Mouse (Mus musculus) embryo, embryonic 10.5 days (tissue): ENCODE measurements around the gene Dgkb.
A peak's percentile ranks its signal among the peaks of the same experiment; 100 is the strongest.

Experiments
- DNase-seq: peaks from one replicate; pipeline ENCODE4 v3.0.0-alpha.2; 2015; ENCODE audit warnings: low spot score

The Dgkb gene

DNA sequence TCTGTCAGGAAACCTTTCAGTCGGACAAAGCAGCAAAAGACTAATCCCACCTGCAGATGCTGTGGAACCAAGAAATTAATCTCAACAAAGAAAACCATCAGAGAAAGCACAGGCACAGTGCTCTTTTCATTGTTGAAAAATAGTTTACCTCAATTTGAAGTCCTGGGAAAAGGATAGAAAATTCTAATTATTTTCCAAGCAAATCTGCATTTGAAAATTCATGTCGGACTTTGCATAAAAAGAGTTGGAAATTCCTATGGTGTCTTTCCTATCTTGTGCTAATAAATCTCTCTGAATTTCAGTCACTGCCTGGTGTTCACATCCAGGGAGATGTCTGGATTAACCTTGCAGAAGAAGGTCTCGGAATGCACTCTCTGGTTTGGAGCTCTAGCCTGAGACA lies at the start of gene Dgkb:
TSS of gene Dgkb (plus strand) at position 301 of the 400 bp plus-strand sequence.
- no peak for DNase-seq

DNA sequence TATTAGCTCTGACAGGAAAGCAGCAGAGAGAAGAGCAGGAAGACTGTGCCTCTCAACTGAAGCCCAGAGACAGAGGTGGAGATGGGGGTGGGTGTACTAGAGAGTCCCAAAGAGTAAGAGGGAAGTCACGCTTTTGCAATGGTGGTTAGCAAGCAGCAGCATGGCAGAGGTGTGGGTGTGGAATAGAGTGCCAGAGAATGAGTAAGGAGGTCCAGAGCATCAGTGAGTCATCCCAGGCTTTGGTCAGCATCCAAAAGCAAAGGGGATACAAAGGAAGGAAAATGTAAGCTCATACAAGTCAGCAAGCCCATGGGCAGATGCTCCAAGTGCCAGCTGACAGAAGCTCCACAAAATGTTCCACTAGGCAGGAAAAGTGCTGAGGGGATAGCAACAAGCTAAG lies 47.7 kb upstream of the Dgkb start:
- DNase-seq, result no peak

DNA sequence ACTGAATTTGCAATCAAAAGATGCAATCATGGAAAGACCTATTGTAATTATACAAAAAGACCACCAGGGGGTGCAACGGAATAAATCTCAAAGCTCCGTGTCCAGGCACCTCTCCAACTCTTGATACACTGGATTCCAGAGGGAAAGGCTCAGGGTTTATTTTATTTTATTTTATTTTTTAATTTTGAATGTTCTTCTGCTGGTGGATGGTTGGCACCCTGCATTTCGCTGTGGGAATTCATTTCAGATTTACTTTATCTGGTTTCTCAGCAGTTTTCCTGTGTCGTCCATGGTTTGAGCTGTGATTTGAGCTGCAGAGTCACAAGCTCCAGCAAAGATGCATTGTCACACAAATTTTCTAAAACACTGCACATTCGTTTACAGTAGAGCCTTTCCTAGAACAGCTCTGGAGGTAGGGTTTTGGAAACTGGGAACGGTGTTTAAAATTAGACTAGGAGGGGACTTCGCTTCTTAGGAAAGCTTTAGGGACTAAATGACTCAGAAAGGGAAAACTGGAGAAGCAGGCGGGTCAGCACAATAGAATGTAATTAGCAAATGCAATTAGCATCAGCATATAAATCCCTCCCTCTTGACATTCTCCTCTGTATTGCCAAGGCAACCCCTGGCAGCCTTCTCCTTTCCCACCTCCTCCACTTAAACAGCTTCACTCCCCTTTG lies 43.7 kb upstream of the Dgkb start:
- DNase-seq, result peak; percentile 85

DNA sequence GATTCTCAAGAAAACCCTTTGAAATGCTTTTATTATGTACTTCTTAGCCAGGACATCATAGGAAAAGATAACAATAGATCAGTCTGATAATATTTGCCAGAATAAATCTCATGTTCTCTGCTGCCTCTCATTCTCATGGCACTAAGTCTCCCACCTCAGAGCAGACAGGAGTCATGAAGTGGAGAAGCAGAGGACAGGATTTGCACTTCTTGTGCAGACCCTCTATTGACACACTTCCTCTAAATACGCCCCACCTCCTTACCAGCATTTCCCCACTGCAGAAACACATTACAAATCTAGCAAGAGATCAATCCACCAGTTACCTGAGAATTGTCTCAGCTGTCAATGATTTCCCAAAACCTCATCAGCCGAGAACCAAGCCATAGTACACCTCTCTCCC lies 42.9 kb upstream of the Dgkb start:
- DNase-seq, result no peak

DNA sequence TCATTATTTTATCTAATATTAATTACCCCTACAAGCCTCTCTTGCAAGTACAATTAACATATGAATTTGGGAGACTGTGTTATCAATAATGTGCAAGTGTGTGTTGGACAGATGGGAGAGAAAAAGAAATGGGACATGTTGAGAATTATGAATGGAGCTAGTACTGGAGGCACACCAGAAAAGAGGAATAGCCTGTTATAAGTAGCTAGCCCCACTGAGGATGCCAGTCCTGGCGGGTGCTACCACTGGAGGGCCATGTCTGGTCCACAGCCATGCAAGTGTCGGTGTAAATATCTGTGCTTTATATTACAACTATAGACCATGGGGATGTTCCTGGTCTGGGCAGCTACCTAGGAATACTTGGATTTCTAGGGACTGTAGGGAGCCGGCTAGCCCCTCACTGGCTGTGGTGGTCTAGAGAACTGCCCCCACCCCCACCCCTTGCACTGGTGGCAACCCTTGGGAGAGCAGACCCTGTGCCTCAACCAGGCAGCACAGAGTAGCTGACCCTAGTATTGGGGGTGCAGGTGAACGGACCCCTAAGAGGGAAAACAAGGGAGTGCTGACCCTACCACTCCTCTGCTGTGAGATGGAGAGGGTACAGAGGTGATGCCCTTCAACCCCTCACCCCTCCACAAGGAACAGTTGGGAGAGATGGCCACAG lies 21.1 kb upstream of the Dgkb start:
- no peak for DNase-seq

DNA sequence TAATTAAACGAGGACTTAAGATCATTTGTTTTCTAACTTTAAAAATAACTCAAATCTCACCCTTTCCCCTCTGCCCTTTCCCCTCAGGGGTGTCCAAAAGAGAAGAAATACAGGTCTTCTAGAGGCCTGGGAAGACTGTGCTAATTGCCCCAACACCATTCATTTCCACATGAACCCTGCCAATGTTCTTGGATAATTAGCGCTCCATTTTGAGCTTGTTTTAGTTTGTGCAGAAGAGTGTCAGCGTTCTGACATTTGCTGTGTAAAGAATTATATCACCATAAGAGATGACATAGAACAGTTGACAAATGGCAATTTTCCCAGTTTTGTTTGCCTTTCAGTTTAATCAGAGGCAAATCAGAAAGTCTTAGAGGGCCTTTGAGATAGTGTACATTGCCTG lies 3.4 kb upstream of the Dgkb start:
- no peak for DNase-seq

DNA sequence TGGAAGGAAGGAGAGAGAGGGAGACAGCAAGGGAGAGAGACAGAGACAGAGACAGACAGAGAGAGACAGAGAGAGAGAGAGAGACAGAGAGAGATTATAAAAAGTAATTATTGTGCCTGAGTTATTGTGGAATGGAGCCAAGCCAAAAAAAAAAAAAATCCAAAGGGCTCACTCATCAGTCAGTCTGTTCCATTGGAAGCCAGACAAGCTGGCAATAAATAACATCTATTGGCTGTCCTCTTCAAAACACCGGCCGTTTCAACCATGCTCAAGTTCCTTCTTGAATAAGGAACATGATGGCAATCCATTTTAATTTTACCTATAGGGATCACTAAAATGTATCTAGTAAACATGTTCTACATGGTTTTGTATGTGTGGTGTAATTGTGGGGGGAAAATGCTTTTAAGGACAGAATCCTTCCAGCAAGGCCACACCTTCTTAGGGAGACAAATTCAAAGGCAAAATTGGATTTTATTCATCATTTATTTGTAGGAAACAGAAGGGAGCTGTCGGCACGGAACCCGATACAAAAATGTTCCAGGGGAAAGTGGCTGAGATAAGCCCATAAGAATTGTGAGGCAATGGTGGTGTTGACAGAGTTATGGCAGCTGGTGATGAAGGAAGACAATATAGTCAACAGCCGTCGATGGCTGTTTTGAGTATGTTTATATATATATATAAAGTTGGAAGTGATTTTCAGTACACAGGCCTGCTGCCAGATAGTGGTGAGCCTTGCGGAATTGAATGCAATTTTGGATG lies 3.7 kb downstream of the Dgkb start:
- no peak for DNase-seq

DNA sequence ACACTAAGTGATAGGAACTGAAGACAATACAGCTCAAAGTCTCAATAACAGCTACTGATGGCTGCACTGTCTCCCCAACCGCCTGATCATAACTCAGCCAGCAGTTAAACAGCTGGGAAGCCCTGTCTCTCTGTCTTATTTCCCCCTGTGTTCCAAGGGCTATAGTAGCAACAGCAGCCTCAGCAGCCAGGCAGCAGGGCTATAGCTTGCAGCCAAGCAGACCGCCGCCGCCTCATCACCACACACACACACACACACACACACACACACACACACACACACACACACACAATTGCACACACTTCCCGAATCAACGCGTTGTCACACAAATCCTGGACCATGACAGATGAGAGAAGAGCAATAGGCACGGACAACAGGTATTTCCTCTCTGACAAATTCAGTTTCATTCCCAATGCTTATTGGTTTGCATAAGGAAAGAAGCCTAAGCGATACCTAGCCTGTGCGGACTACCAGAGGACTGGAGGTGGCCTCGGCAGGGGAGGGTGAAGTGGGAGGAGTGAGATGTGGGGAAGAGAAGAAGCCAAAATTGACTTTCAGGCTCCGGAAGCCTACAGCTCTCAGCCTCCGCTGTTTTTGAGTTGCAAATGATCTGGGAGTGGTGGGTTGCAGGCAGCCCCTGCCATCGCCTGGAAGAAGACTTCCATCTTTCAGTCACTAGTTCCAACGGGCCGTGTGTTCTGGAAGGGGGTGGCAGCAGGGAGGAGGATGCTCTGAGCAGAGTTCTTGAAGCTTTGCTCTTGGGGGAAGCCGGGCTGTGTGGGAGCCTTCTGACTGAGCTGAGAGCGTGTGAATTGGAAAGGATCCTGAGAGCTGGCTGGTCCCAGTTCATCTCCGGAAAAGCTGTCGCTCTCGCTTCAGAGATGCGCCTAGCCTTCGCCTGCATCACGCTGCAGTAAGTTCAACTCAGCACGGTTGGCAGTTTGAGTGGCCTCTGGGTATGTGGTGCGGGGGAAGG lies 62.8 kb downstream of the Dgkb start:
- peak; percentile 62 for DNase-seq

DNA sequence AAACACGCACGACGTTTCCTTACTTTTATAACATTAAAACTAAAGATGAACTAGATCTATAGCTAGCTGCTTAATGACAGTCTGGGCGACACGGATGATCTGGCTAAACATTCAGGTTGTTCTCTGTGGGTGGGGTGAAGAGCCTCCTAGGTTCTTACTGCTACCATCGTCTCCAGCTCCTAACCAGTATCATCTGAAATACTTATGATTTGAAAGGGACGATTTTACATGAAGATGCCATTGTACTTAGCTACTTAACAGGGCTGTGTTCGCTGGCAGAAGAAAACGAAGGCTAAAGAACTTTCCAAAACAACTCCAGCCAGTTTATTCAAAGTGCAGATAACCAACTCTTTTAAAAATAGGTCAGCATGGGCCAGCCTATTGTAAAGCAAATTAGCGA lies 63.9 kb downstream of the Dgkb start:
- DNase-seq, result no peak

DNA sequence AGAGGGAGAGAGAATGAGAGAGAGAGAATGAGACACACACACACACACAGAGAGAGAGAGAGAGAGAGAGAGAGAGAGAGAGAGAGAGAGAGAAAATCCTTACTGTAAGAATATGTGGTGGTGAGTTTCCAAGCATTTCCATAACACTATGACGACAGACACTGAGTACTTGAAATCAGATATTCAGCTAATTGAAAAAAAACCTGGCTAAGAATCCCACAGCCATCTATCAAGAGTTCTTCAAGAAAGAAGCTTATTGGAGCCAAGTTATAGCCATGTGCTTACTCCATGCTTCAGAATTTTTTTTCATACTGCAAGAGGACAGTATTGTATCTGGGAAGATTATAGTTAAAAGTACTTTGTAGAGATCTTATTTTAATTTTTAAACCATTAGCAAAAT lies 65.3 kb downstream of the Dgkb start:
- no peak for DNase-seq

DNA sequence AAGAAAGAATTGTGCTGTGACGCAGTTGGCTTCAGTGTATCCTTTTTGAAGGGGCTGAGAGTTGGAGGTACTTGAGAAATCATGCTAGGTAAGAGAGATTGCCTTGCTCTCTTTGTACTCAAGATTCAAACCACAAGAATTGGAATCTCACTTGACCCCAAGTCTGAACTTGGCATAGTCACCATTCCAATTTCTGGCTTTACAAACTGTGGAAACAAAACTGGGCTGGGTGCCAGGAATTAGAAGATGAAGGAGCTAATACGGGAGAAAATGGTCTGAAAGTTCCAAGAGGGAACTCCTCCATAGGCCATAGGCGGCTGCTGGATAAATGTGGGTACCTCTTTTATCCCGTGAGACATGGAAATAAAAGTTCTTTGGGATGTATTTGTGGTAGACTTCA lies 66.3 kb downstream of the Dgkb start:
- no peak for DNase-seq

DNA sequence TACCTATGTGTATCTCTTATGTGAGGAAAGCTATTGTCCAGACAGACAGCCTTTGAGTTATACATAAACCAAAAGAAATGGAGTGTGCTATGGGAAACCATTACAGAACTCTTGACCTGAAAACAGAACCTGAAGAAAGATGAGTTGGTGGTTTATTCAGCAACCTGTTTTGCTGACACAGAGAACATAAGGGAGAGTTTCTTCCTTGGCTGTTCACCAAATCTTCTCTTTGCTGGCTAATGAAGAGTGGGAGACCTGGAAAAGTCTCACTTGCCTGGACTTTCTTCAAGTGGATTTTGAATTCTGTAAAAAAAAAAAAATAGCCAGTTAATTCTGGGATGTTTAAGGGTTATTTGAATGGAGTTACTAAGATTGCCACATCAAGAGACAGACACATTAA lies 71.1 kb downstream of the Dgkb start:
- no peak for DNase-seq

DNA sequence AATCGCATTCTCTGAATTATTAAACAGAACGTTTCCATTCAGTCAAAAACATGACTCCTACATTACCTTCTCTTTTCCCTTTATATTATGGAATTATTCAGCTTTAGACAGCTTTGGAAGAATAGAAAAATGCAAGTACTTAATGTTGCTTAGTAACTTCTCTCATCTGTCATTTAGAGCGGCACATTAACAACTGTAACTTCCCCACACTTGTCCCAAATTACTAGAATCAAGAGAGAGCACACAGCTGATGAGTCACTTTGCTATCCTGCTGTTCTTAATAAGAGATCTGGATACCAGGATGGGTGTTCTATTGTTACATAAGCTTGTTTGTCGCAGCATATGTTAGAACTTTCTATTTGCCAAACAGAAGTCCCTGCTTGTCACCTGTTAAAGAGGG lies 71.9 kb downstream of the Dgkb start:
- no peak for DNase-seq

DNA sequence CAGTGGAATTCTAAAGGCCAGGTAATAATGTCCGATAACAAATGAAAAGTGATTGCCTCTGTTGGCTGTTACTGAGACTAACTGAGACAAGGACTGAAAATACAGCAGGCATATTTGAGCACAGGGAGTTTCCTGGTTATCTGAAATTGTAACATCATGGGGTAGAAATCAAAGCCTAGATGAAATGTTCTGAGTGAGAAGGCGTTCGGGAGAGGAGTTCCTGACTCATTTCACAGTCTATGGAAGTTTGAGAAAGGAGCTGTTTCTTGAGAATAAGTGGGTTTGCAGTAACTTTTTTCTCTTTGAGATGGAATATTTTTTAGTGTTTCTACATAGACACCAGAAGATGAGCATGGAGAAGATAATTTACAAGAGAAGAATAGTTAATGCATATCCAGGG lies 73.8 kb downstream of the Dgkb start:
- no peak for DNase-seq

DNA sequence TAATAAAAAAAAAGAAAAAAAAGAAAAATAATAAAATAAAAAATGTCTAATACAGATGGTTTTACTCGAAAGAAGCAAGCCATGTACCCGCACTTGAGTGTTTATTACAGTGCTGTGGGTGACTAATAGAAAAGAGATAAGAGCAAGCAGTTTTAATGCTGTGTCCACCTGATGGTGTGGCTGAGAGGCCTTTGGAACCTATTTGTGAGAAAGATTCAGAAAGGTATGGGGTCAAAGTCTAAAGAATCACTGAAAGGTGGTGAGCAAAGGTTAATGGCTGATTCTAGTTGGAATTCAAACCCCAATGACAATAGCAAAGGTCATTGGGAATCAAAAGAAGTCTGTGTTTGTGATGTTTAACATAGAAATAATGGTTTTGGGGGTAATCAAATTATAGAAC lies 124.6 kb downstream of the Dgkb start:
- no peak for DNase-seq

DNA sequence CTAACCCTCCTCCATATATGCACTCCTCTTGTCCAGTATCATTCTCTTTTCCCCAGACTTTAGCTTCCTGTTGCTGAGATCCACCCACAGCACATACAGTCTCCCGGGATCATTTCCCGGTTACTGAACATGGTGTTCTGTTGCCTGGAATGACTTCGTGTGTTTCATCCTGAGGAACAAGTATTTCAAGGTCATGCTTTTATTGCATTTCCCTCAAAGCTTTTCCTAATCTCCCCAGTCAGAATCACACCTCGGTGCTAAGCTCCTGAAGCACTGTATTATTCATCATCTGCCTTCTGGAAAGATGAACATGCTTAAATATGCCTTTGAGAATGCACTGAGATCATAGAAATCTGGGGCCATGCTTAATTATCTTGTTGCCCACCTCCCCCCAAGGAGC lies 138.7 kb downstream of the Dgkb start:
- DNase-seq, result no peak

DNA sequence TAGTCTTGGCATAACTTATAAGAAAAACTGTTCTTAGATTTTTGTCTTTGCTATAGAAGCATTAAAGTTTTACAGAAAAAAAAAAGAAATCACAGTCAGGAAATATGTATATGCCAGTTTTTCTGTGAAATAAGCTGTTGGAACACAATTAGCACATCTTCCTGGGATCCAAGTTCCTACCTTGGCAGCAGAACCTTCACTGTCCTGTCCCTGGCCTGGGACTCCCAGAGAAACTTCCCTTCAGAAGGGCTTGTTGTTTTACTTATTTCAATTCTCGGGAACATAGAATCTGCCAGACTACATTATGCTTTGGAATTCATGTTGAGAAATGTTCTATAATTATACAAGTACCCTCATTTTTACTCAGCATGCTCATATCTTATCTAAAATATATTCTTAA lies 154.0 kb downstream of the Dgkb start:
- no peak for DNase-seq

DNA sequence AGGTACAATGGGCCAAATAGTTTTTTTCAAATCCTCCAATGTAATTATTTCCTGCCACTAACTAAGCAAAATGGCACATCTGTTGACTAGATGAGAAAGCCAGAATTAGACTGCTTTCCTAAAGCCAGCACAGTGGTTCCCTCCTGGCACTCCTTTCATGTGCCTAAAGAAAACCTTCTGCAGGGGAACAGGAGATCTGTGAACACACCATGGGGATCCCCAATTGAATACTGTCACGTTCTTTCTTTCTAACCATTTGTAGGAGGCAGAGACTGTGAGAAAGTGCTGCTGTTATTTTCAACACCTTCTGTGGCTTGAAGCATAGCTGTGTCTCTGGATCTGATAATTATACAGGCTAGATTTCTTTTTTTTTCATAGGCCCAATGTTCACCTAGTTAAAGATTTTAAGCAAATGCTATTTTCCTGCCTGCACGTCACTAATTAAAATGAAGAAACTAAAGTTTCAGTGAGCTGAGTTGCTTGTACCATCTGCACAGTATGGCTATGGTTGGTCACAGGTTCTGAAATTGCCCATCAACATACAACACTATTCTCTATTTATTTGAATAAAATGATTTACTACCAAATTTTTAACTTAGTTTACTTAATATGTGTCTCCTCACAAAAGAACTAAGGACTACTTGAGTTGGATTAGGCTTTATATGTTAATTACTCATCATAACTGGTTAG lies 161.1 kb downstream of the Dgkb start:
- peak; percentile 15 for DNase-seq

DNA sequence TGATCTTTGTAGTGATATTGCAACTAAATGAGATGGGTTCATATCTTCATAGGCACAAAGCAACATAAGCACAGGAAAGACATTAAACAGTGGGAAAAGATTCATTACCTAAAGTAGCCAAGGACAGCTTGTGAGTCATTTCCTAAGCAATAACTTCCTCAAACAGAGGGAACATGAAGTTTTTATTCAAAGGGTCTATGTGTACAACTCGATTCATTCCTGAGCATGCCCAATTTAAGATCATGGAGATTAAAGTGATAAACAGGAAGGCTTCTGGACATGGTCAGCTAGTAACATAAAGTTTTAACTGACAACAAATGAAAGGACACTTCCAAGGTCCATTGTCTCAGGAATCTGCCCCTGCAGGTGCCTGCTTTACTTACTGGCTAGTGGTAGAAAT lies 167.8 kb downstream of the Dgkb start:
- DNase-seq, result no peak

DNA sequence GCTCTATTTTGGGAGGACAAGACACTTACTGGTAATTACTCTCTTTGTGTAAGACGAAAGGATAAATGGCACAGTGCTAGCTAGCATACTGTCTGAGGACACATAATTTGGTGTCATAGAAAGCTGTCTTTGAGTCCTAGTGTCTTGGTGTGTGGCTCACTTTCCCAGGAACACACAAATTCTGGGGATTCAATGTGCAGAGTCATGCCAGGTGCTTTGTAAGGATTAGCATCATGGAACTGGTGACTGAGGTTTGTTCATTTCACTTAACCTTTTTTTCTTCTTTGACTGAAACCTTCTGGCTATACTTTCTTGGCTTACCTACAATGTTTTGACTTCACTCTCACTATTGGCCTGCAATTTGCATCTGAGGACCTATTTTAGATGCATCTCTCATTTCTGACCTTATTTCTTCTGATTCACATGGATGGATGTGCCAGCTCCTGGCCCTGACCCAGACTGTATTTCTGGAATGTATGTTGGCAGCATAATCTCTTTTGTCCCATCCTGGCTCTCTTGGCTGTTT lies 170.6 kb downstream of the Dgkb start:
- no peak for DNase-seq

DNA sequence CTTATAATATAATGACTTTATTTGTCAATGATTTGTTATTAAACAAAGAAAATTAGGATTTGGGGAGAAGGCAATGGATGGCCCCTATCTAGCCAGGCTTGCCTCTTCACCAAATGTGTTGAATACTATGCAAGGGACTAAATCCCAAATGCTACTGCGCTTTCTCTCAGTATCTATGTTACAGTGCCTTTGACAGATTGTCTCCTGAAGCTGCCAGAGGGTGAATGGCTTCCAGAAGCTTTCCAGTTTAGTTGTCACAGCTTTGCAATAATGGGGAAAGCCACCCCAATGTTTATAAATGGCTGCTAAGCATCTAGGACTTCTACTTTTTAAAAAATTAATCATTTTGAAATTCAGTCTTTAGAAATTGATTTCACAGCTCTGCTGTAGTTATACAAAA lies 175.7 kb downstream of the Dgkb start:
- DNase-seq, result no peak
